Mouse (Mus musculus) limb, embryonic 13.5 days (tissue): ENCODE measurements at regions not wholly inside any gene's neighbourhood (a gene's known extent, or its start where the extent isn't known, plus 50 kb on each side); places are given as distances from the start of the nearest gene placed in this dataset.

Source experiments
- ATAC-seq: fragments of 200-750 bp; cut with Nextera tagmentation; 2 replicates; pipeline ENCODE4 v1.8.0; 2017; ENCODE audit warnings: low read depth, moderate number of reproducible peaks, moderate TSS enrichment; ENCODE audit not compliant: low FRiP score
- H3K27ac ChIP-seq: fragments of 300-500 bp; sonication (generic); 2 replicates; pipeline ENCODE4 v1.5.1; 2015; ENCODE audit warnings: inconsistent platforms, mild to moderate bottlenecking, moderate library complexity
- H3K27me3 ChIP-seq: fragments of 300-500 bp; sonication (generic); 2 replicates; pipeline ENCODE4 v1.6.1; 2015; ENCODE audit warnings: mild to moderate bottlenecking, inconsistent platforms
- H3K36me3 ChIP-seq: fragments of 300-500 bp; sonication (generic); 2 replicates; pipeline ENCODE4 v1.6.1; 2015; ENCODE audit warnings: inconsistent platforms, mild to moderate bottlenecking, moderate library complexity
- H3K4me1 ChIP-seq: fragments of 300-500 bp; sonication (generic); 2 replicates; pipeline ENCODE4 v1.6.1; 2015; ENCODE audit warnings: inconsistent platforms
- H3K4me2 ChIP-seq: fragments of 300-500 bp; sonication (generic); replicated peaks from 2 replicates; pipeline ENCODE4 v1.6.1; 2015; ENCODE audit warnings: inconsistent platforms, mild to moderate bottlenecking, moderate library complexity
- H3K4me3 ChIP-seq: fragments of 300-500 bp; sonication (generic); 2 replicates; pipeline ENCODE4 v1.5.1; 2015; ENCODE audit warnings: moderate library complexity, mild to moderate bottlenecking, inconsistent platforms
- H3K9ac ChIP-seq: fragments of 300-500 bp; sonication (generic); 2 replicates; pipeline ENCODE4 v1.6.1; 2015; ENCODE audit warnings: mild to moderate bottlenecking, inconsistent platforms
- H3K9me3 ChIP-seq: fragments of 300-500 bp; sonication (generic); 2 replicates; pipeline ENCODE4 v1.6.1; 2016; ENCODE audit warnings: inconsistent platforms
- WGBS: fragments of 180-500 bp; shearing (Covaris S2); methylation state at CpG from one replicate; pipeline ENCODE4 v1.1.7; 2015; 5-methylcytosine and 5-hydroxymethylcytosine counted together

DNA sequence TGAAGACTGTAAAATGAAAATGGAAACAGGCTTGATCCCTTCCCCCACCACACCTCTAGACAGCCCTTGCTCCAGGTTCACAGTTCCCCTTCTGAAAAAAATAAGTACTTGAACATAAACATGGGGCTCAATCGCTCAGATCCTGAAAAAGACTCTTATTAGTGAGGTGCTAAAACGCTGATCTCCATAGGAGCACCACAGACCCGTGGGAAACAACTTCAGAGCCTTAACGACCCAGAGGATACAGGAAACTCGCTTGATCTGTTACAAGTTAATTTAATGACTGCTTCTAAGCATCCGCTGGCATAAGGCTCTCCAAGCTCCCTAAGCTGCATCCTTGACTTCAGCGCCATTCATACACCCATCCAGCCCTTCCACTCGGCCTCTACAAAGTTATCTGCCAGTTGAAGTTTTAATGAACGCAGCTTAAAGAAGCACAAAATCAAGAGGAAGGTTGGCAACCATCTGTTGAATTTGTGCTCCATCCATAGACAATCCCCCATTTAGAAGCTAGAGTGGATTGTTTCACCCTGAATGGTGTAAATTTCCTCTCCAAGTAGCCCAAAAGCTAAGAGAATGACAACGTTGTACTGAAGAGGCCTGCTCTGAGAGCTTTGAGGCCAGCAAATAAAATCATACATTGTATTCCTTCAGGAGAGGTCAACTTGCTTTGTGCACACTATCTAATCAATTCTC lies 486.9 kb upstream of the Cited2 start:
- H3K4me3 ChIP-seq: no peak overlapping the region
- peak overlapping the region; percentile 28; the same call in 1 of the 2 replicates for H3K4me2 ChIP-seq
- WGBS: 15% methylated on average over 10 of the region's 10 CpGs
- H3K27ac ChIP-seq: no peak overlapping the region
- H3K27me3 ChIP-seq: no peaks in the 10 kb centered on the region
- H3K9ac ChIP-seq: no peak overlapping the region
- peaks cover 29% of the 10 kb centered on the region for H3K4me1 ChIP-seq
- H3K9me3 ChIP-seq: no peaks in the 10 kb centered on the region
- ATAC-seq: peak; percentile 40; the same call in 1 of the 2 replicates
- H3K36me3 ChIP-seq: no peaks in the 10 kb centered on the region

DNA sequence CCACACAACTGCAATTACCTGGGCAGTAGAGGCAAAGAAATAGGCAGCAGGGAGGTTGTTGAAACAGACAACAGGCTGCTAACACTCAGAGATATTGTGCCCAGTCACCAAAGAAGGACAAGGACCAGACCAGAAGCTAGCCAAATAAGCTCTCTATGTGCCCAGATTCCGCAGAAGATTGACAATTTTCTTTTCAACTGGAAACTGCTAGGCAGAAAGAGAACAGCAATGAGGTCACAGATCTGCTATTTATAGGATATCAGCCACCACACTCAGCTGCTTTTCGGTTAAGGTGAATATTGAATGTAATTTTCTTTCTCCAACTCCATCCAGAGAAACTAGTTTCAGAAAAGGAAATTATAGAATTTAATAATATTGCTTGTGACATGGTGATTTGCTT lies 486.3 kb upstream of the Cited2 start:
- 39% methylated on average over 2 of the region's 2 CpGs for WGBS
- Histone ChIP-seq H3K9ac (no peak overlapping the region), H3K4me3 (no peak overlapping the region), H3K27me3 (no peaks in the 10 kb centered on the region), H3K4me2 (no peak overlapping the region), H3K9me3 (no peaks in the 10 kb centered on the region), H3K27ac (no peak overlapping the region), H3K4me1 (peaks cover 29% of the 10 kb centered on the region), H3K36me3 (no peaks in the 10 kb centered on the region)
- no peak for ATAC-seq

DNA sequence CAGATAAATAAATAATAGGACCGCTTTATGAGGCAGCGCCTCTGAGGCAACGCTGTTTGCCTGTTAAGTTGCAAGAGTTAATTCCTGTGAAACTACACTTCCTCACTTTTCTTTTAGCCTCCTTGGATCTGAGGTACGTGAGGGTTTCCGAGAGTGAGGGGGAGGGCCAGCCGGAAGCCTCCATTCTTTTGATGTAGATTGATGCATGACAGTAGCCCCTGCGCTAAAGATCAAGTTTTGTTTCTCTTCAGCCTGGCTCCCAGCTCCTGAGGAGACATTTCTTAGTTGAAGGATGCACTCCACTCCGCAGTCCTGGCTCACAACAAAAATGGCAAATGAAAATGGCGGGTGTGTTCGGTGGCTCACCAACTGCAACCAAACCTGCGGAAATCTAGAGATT lies 485.6 kb upstream of the Cited2 start:
- Histone ChIP-seq H3K9me3 (no peaks in the 10 kb centered on the region), H3K4me1 (peaks cover 29% of the 10 kb centered on the region), H3K36me3 (no peaks in the 10 kb centered on the region), H3K27me3 (no peaks in the 10 kb centered on the region), H3K9ac (no peak overlapping the region), H3K4me3 (no peak overlapping the region), H3K4me2 (peak overlapping the region; percentile 19; the same call in 1 of the 2 replicates), H3K27ac (no peak overlapping the region)
- no peak for ATAC-seq
- 37% methylated on average over 11 of the region's 11 CpGs for WGBS

DNA sequence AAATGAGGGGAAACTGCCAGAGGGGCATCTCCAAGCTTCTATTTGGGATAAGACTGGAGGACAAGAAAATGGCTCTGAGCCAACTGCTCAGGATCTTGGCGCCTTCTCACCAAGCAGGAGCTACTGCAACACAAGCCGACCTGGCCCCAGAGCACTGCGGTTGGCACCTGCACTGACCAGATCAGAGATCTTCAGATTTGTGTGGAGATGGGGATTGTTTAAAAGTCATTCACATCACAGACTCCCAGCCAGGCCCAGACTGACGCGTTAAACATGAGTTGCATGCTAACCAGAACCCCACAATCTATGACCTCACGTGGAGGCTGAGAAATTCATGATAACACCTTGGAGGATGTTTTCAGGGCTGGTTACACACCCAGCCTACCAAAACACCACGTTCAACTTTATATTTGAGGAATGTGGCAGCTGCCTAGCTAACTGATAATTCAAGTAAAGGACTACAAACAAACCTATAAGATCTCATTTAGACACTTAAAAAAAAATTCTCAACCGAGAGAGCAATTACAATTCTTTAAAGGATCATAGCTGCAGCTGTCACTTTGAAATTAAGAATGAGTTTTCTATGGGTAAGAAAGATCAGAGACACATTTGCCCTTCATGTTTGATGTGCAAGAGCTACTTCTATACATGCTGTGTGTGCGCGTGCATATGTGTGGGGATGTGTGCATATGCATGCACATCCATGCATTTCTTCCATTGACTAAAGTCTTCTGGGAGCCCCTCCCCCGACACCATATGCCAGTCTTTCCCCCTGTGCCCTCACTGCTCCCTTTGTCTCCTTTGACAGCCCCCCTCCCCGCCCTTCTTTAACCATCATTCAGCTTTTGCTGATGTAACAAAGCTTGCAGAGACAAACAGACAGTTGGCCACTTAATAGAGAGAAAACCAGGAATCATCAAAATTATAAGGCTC lies 484.8 kb upstream of the Cited2 start:
- H3K36me3 ChIP-seq: no peaks in the 10 kb centered on the region
- peaks cover 29% of the 10 kb centered on the region for H3K4me1 ChIP-seq
- WGBS: 69% methylated on average over 12 of the region's 12 CpGs
- no peak overlapping the region for H3K4me3 ChIP-seq
- H3K27ac ChIP-seq: no peak overlapping the region
- H3K4me2 ChIP-seq: no peak overlapping the region
- no peak for ATAC-seq
- no peaks in the 10 kb centered on the region for H3K9me3 ChIP-seq
- H3K27me3 ChIP-seq: no peaks in the 10 kb centered on the region
- H3K9ac ChIP-seq: no peak overlapping the region

DNA sequence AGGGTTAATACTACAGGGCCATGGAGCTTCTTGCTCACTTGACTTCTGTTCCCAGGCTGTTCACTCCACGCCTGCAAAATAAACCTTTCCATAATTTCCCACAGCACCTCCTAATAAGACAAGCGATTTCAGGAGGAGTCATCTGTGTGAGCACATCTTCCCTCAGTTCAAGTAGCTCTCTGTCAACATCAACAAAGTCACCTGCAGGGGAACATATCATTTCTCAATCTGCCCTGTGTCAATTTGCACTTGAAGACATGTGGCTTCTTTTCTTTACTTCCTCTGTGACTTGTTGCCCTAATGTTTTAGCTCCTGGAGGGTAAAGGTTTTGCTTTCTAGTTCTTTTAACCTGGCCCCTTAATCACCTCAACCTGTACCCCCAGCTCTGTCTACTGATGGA lies 474.7 kb upstream of the Cited2 start:
- Histone ChIP-seq H3K9ac (no peak overlapping the region), H3K9me3 (no peaks in the 10 kb centered on the region), H3K4me3 (no peak overlapping the region), H3K4me1 (no peaks in the 10 kb centered on the region), H3K36me3 (no peaks in the 10 kb centered on the region), H3K4me2 (no peak overlapping the region), H3K27ac (no peak overlapping the region), H3K27me3 (no peaks in the 10 kb centered on the region)
- no peak for ATAC-seq
- WGBS: 41% methylated on average over 2 of the region's 2 CpGs

DNA sequence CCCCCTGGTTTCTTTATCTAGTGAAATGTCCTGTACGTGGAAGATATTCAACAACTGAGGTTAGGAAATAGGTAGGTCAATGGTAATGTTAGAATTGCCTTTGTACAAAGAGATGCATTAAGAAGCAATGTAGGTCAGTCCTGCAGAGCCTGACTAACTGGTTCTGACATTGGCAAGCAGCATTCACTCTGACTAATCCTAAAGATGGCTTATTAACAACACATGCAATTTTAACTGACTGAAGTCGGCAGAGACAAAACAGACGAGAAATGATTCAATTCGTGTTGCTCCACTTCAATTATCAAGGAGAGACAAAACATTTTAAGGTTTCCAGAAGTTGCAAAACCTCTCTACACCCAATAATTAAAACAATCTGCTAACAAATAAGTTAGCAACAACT lies 470.0 kb upstream of the Cited2 start:
- no peak overlapping the region for H3K9ac ChIP-seq
- no peak overlapping the region for H3K4me3 ChIP-seq
- H3K27ac ChIP-seq: no peak overlapping the region
- H3K36me3 ChIP-seq: no peaks in the 10 kb centered on the region
- no peak overlapping the region for H3K4me2 ChIP-seq
- ATAC-seq: no peak
- H3K4me1 ChIP-seq: peaks cover 12% of the 10 kb centered on the region
- H3K27me3 ChIP-seq: no peaks in the 10 kb centered on the region
- 27% methylated on average over 4 of the region's 4 CpGs for WGBS
- H3K9me3 ChIP-seq: no peaks in the 10 kb centered on the region

DNA sequence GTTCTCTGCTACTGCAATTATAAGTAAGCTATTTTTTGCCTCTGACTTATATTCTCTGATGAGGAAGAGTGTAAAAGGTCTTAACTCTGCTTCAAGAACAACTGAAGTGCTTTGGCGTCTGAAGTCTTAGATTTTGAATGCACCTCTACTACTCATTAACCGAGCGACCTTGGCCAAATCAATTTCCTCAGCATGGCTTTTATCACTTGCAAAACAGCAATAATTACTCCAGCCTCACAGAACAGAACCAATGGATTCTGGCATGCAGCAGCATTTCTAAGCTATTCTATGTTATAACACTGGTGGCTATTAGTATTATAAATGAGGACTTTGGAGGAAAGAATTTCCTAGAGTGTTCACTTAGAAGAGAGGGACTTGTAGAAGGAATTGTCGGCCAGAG lies 462.9 kb upstream of the Cited2 start:
- H3K9me3 ChIP-seq: 0 out of 2 replicates have a peak, but pooled peaks cover 7% of the 10 kb centered on the region
- no peak for ATAC-seq
- WGBS: 28% methylated on average over 4 of the region's 4 CpGs

DNA sequence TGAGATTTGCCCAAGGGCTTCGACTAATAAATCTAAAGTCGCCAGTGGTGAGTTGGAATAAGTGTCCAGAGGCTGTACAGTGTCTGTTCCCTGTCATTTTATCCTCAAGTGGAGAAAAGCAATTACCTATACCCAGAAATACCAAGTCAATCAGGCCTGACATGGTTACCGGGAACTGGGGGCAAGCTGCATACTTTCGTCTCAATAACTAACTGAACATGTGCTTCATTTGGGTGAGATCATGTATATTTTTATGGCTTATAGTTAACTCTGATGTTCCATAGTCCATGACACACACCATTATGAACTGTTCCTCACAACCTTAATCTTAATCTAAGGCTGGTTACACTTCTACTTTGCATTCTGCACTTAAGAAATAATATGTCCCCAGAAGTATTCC lies 462.4 kb upstream of the Cited2 start:
- peaks cover 38% of the 10 kb centered on the region for H3K4me1 ChIP-seq
- H3K9ac ChIP-seq: no peak overlapping the region
- no peak for ATAC-seq
- no peak overlapping the region for H3K4me2 ChIP-seq
- H3K27ac ChIP-seq: peak overlapping the region; percentile 22; the same call in 1 of the 2 replicates
- no peaks in the 10 kb centered on the region for H3K27me3 ChIP-seq
- WGBS: 30% methylated on average over 4 of the region's 4 CpGs
- 0 out of 2 replicates have a peak, but pooled peaks cover 9% of the 10 kb centered on the region for H3K9me3 ChIP-seq
- H3K36me3 ChIP-seq: no peaks in the 10 kb centered on the region
- no peak overlapping the region for H3K4me3 ChIP-seq

More for the DNA sequence above, 462.9 kb upstream of the Cited2 start:
- Histone ChIP-seq H3K4me1 (peaks cover 40% of the 10 kb centered on the region), H3K27me3 (no peaks in the 10 kb centered on the region), H3K4me3 (no peak overlapping the region), H3K4me2 (no peak overlapping the region), H3K27ac (peak overlapping the region; percentile 22; the same call in 1 of the 2 replicates), H3K9ac (no peak overlapping the region), H3K36me3 (no peaks in the 10 kb centered on the region)

DNA sequence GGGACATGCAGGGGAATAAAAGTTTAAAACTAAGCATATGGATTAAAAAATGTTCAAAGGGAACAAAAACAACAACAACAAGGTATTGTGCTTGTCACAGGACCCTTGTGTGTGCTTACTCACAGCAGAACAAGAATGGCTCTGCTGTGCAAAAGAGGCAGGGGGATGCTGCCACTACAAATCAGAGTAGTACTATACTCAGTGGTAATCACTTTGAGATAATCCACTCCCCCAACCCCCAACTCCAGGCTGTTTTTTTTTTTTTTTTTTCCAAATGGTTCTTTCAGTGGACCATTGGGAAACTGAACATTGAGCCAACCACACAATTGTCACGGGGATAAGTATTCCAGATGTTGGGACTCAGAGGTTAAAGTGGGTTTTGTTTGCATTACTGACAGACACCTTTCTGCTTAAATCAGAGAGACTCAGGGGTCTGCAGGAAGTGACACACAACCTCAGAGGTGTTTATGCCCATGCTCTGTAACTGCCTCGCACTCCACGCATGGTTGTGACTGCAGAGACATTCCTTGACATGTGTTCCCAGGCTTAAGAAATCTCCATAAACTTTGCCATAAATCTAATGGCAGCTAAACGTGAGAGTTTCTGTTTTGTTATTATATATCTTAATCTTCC lies 461.7 kb upstream of the Cited2 start:
- H3K4me1 ChIP-seq: peaks cover 36% of the 10 kb centered on the region
- peak; percentile 93 for ATAC-seq
- H3K27ac ChIP-seq: 0 out of 2 replicates have a peak overlapping the region, but pooled peaks have one; percentile 33
- no peaks in the 10 kb centered on the region for H3K27me3 ChIP-seq
- no peaks in the 10 kb centered on the region for H3K36me3 ChIP-seq
- H3K4me3 ChIP-seq: no peak overlapping the region
- H3K4me2 ChIP-seq: no peak overlapping the region
- H3K9ac ChIP-seq: no peak overlapping the region
- WGBS: 3% methylated on average over 4 of the region's 4 CpGs
- 0 out of 2 replicates have a peak, but pooled peaks cover 9% of the 10 kb centered on the region for H3K9me3 ChIP-seq

DNA sequence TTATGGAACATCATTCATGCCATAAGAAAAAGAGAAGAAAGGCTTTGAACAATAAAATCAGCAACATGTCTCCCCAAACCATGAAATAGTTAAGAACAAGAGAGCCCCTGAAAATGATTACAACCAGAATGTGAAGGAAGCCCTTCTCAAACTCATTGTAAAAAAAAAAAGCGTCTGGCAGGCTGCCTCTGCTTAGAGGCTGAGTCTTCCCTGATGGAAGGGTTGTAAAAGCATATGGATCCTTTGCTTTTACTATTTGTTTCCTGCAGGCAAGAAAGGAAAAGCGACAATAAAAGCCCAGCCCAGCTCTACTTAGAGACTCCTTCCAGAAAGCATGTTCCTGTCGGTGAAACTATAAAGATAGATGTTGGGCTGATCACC lies 461.2 kb upstream of the Cited2 start:
- no peak overlapping the region for H3K9ac ChIP-seq

DNA sequence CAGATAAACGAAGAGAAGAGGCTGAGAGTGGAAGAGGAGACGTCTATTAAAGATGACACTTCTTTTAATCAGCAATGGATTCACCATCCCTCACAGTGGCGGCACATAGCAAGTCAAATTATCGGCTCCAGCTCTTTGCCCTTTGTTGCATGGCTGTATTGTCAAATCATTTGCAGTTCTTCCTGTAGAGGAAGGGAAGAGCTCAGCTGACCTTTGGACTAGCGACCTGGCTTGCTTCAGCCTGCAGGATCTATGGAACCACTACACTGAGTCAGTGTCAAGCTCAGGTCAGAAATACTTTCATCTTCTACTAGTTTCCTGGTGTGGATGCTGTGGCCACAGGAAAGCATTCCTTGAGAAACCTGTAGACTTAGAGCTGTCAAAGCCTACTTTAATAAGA lies 450.4 kb upstream of the Cited2 start:
- no peaks in the 10 kb centered on the region for H3K27me3 ChIP-seq
- no peaks in the 10 kb centered on the region for H3K4me1 ChIP-seq
- ATAC-seq: no peak
- H3K36me3 ChIP-seq: no peaks in the 10 kb centered on the region
- peaks cover 6% of the 10 kb centered on the region; the same call in 1 of the 2 replicates for H3K9me3 ChIP-seq
- 83% methylated on average over 5 of the region's 5 CpGs for WGBS
- no peak overlapping the region for H3K4me3 ChIP-seq
- no peak overlapping the region for H3K27ac ChIP-seq
- no peak overlapping the region for H3K4me2 ChIP-seq
- no peak overlapping the region for H3K9ac ChIP-seq

More for the DNA sequence above, 461.2 kb upstream of the Cited2 start:
- no peaks in the 10 kb centered on the region for H3K36me3 ChIP-seq
- H3K4me2 ChIP-seq: no peak overlapping the region
- no peak overlapping the region for H3K4me3 ChIP-seq
- H3K27ac ChIP-seq: no peak overlapping the region
- peaks cover 31% of the 10 kb centered on the region for H3K4me1 ChIP-seq
- H3K9me3 ChIP-seq: 0 out of 2 replicates have a peak, but pooled peaks cover 9% of the 10 kb centered on the region
- no peaks in the 10 kb centered on the region for H3K27me3 ChIP-seq
- 4% methylated on average over 3 of the region's 3 CpGs for WGBS
- peak; percentile 75 for ATAC-seq

DNA sequence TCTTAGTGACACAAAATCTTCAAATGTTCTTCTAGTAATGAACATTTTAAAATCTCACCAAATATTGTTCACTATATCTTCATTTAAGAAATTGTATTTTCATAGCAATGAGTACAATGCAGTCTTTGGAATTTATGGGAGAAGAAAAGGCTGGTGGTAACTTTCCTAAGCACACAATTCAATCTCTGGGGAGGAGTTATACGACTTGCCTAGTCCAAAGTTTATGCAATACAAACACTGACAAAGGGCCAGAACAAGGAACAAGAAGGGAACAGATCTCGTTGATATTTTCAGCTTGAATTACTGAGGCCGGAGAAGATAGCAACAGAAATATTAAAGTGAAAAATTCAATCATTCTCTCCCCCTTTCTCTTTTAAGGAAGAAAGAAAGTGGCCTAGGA lies 449.2 kb upstream of the Cited2 start:
- Histone ChIP-seq H3K9me3 (peaks cover 6% of the 10 kb centered on the region; the same call in 1 of the 2 replicates), H3K9ac (no peak overlapping the region), H3K4me3 (no peak overlapping the region), H3K4me2 (no peak overlapping the region), H3K27ac (no peak overlapping the region), H3K4me1 (no peaks in the 10 kb centered on the region), H3K27me3 (no peaks in the 10 kb centered on the region), H3K36me3 (no peaks in the 10 kb centered on the region)
- 63% methylated on average over 3 of the region's 3 CpGs for WGBS
- ATAC-seq: no peak
